Mouse (Mus musculus): ENCODE measurements around the gene Stk39. TPM values are rescaled to one million over a fixed set of nuclear protein-coding genes. Genes with fewer than 3 reads are reported as not detected.

Gene Stk39
- polyA plus RNA-seq, 1 experiment from 2014 or later: 46.5 TPM

DNA sequence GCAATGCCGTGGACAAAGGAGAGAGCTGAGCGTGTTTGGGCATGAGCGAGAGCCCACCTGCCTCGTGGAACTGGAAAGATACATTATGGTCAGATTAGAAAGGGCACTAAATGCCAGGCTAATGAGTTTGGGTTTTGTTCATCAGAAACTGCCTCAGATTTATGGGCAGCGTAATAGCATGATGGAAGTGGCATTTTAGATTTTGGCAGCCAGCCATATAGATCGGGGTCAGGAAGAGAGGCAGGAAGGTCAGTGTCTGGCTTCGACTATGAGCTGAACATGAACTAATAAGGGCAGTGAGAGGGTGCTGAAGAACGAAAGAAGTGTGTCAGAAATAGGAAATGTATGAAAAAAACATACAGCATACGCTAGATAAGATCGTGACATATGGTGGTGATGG lies 300.8 kb downstream of the Stk39 start:
- no peak overlapping the region for H3K27ac ChIP-seq
- no peak for ATAC-seq (ENCODE audit: low FRiP score, low read depth)
- no peak overlapping the region for H3K4me3 ChIP-seq
- H3K4me2 ChIP-seq (replicated peaks): no peak overlapping the region
- no peak overlapping the region for H3K9ac ChIP-seq
- no peaks in the 10 kb centered on the region for H3K27me3 ChIP-seq (replicated peaks)
- 74% methylated on average over 10 of the region's 10 CpGs for WGBS
- H3K9me3 ChIP-seq: no peaks in the 10 kb centered on the region
- H3K36me3 ChIP-seq: no peaks in the 10 kb centered on the region
- no peaks in the 10 kb centered on the region for H3K4me1 ChIP-seq

DNA sequence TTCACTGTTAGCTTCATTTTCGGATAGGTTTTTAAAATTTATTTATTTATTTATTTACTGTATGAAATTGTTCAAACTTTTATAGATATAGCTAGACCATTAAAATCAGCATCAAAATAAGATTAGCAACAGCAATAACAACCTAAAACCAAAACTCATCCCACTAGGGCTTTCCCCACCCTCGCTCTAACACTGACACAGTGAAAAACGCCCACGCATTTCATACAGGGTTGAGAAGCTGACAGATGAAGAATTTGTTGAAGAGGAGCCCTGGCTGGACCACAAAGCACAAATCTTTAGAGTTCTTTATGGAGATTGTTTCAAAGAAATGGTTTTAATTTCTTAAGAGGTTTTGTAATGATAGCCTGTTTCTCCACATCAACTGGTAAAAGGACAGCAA lies 310.1 kb downstream of the Stk39 start:
- Histone ChIP-seq H3K4me2 (replicated peaks) (no peak overlapping the region), H3K9me3 (no peaks in the 10 kb centered on the region), H3K36me3 (no peaks in the 10 kb centered on the region), H3K27ac (no peak overlapping the region), H3K27me3 (replicated peaks) (no peaks in the 10 kb centered on the region), H3K4me3 (no peak overlapping the region), H3K4me1 (no peaks in the 10 kb centered on the region), H3K9ac (no peak overlapping the region)
- WGBS: 87% methylated on average over 4 of the region's 4 CpGs
- ATAC-seq (ENCODE audit: low FRiP score, low read depth): no peak

DNA sequence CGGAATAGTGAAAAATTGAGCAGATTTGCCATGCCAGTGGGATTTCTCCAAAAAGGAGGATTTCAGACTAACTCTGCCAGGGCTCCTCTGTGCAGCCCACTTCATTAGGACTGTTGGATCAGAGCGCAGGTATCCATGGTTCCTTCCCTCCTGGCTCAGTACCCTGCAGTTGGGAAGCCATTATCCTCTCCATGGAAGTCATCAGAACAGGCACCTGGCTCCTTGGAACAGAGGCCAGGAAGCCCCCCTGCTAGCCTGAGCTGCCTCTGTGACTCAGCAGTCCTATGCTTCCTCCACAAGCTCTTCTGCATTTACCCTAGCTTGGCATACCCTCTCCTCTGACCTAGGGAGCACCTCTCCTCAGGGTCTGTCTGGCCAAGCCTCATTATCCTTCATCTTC lies 311.5 kb downstream of the Stk39 start:
- Histone ChIP-seq H3K36me3 (no peaks in the 10 kb centered on the region), H3K9ac (no peak overlapping the region), H3K9me3 (no peaks in the 10 kb centered on the region), H3K4me1 (no peaks in the 10 kb centered on the region), H3K27me3 (replicated peaks) (no peaks in the 10 kb centered on the region), H3K4me2 (replicated peaks) (no peak overlapping the region), H3K4me3 (no peak overlapping the region), H3K27ac (no peak overlapping the region)
- no peak for ATAC-seq (ENCODE audit: low FRiP score, low read depth)
- 91% methylated on average over 2 of the region's 2 CpGs for WGBS

Other genes with a start within 250 kb of the Stk39 start
- gene 4933409G03Rik, start 110.1 kb upstream of the Stk39 start, polyA plus RNA-seq (2016; fragmentation: Nextera tagmentation; extraction: Ambion mirVana): not detected in 2 replicates
- not detected in 2 replicates for gene 4932414N04Rik, start 184.2 kb upstream of the Stk39 start, polyA plus RNA-seq (2016; fragmentation: Nextera tagmentation; extraction: Ambion mirVana)